Mouse (Mus musculus) erythroblast, embryonic 14.5 days (primary cell): ENCODE results near the gene D330020A13Rik.

ENCODE experiments used
- GATA1 ChIP-seq: IDR thresholded peaks from 2 replicates; pipeline ENCODE4 v1.6.1; 2012; ENCODE audit warnings: low read length, inconsistent platforms, mixed read lengths
- TAL1 ChIP-seq: IDR thresholded peaks from 3 replicates; pipeline ENCODE4 v1.6.1; 2012; ENCODE audit warnings: low read length, inconsistent platforms, mixed read lengths

GRCm38 (mm10) chr6:120302755-120303316 is 8.7 kb downstream of the D330020A13Rik start:
- TF ChIP-seq GATA1 (no peak), TAL1 (no peak)
